Mouse (Mus musculus) liver, adult (tissue): Measurements from ENCODE around the gene Baz1a.

Experiments
- GATA4 ChIP-seq: IDR thresholded peaks from 2 replicates; pipeline ENCODE4 v1.6.1; 2014; ENCODE audit warnings: mild to moderate bottlenecking, low read length; ENCODE audit not compliant: insufficient replicate concordance

The Baz1a gene

DNA sequence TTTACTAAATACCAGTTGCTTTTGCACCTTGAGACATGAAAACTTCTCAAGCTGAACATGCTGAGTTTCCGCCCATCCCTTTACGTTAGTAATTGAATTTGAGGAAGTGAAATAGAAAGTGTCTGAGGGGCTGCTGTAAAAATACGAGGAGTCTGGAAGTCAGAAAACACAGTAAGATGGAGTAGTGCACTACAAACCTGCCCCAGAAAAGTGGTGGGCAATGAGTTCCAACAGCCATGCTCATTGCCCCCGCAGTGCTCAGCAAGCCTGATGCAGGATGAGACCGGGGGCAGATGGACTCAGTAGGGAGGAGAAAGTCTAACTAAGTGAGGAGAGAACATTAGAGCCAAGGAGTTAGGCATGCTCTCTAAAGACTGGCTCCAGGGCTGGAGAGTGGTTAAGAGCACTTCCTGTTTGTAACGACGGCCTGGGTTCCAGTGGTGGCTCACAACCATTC is 5.3 kb upstream of the Baz1a start:
- TF ChIP-seq GATA4: no peak

DNA sequence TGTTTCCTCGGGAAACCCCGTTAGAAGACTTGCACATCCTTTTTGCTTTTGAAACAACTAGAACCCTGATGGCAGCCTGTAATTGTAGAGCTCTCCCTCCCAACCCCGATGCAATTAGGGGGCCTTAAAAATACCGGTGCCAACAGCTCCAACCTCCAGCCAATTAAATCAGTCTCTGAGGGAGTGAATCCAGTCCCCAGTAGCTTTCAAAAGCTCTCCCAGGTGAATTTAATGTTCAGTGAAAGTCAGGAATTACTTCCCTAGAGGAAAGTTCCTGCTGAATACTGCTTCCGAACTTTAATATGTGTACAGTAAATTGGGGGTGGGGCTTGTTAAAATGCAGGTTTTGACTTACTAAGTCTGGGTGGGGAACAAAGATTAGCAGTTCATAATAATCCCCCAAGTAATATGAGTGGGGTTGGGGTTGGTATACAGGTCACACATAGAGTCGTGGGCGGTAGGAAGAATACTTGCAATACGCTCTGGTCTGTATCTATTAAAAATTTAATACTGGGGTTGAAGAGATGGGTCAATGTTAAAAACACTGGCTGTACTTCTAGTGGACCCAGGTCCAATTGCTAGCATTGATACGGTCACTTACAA is 3.1 kb upstream of the Baz1a start:
- no peak for TF ChIP-seq GATA4

DNA sequence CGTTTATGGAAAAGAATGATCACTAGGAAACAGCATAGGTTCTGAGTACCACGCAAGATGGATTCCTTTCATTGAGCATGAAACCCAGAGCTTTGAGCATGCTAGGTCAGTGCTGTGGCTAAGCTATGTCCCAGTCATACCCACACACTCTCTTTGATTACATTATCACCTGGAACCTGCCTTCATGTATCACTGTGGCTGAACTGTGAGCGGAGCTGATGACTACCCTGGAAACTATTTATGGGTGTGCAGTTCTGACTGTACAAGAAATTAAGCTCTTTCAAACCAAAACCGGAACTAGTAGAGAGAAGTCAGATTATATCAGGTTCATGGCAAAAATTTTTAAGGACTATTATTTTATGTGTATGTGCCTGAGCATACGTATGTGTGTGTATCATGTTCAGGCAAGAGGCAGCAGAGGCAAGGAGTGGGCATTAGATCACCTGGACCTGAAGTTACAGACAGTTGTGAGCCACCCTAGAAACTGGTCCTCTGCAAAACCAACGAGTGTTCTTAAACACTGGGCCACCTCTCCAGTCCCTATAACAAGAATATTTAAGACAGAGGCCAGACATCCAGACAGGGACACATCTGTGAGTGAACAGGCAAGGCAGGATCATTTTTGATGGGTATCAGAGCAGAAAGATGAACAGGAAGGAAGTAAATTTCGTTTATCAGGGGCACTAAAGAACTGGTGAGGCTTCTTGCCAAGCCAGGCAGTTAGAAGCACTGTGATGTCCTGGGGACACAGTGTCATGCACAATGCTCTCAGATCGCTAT is 2.4 kb upstream of the Baz1a start:
- TF ChIP-seq GATA4: no peak

GRCm38 (mm10) chr12:55015428-55015827 is 1.3 kb upstream of the Baz1a start:
- TF ChIP-seq GATA4: no peak

DNA sequence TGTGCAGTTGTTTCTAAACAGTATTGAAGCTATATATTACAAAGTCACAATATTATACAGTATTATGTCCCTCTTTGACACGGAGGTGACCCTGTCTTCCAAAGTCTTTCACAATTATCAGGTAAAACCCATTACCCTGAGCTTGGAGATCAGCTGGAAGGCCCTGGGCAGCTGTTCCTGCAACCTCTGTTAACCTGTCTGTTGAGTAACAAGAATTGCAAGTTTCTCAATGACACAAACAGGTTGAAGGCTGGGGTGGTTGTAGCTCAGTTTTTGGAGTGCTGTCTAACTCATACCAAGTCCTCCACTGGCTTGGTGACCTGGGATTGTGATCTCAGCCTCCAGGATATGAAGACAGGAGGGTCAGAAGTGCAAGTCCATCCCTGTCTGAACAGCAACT is 1.1 kb downstream of the Baz1a start:
- no peak for TF ChIP-seq GATA4

- no peak for TF ChIP-seq GATA4
Measured at GRCm38 (mm10) chr12:55007361-55008008, 6.7 kb downstream of the Baz1a start.

GRCm38 (mm10) chr12:55006071-55006470 is 8.1 kb downstream of the Baz1a start:
- no peak for TF ChIP-seq GATA4

DNA sequence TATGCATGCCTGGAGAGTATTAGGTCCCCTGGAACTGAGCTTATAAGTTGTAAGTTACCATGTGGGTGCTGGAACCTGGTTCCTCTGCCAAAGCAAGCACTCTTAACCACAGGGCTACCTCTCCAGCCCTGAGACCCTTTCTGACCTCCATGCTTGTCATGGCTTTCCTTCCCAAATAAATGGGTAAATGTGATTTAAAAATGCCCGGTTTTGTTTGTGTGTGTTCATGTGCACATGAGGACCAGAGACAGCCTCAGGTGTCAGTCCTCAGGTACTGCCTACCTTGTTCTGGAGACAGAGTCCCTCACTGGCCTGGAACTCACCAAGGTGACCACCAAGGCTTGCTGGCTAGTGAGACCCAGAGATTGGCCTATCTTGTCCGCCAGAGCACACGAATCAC is 9.8 kb downstream of the Baz1a start:
- TF ChIP-seq GATA4: no peak

DNA sequence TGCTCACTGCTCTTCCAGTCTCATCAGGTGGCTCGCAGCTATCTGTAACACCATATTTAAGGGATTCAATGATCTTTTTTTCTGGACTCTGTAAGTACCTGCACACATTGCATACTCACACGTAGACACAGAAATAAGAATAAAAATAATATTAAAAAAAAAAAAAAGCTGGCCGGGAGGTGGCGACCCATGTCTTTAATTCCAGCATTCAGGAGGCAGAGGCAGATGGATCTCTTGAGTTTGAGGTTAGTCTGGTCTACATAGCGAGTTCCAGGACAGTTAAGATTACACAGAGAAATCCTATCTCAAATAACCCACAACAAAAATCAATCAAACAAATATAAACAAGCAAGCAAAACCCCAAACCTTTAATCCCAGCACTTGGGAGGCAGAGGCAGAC is 10.3 kb downstream of the Baz1a start:
- TF ChIP-seq GATA4: no peak

DNA sequence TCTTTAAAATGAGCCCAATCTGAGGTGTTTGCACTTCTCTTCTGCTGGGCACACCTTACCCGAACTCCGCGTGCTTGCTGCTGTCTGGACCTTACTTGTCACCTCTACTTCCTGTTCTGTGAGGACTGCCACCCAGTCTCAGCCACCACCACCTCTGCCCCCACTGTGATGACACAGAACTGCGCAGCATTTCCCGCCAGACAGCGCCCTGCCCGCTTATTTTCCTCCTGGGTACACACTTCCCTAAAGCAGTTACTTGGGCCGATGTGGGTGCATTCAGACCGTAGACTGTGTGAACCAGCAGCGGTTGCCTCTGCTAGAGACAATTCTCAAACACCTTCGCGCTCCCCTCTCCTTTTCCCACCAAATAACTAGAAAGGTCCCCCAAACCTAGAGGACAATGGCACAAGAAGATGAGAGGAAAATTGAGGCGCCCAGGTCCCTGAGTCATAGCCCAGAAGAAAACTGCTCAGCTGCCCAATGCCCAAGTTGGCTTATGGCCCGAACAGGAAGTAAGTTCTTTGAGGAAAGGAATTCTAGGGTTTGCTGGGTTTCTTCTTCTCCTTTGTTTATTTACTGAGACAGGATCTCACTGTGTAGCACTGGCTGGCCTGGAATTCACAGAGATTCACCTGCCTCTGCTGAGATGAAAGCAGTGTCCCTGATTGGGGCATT is 15.0 kb downstream of the Baz1a start:
- no peak for TF ChIP-seq GATA4

GRCm38 (mm10) chr12:54998411-54998810 is 15.7 kb downstream of the Baz1a start:
- no peak for TF ChIP-seq GATA4

- no peak for TF ChIP-seq GATA4
Measured at GRCm38 (mm10) chr12:54996979-54997474, 17.1 kb downstream of the Baz1a start.

GRCm38 (mm10) chr12:54995965-54996364 is 18.2 kb downstream of the Baz1a start:
- no peak for TF ChIP-seq GATA4

- TF ChIP-seq GATA4: no peak
Measured at GRCm38 (mm10) chr12:54994418-54994817, 19.7 kb downstream of the Baz1a start.

DNA sequence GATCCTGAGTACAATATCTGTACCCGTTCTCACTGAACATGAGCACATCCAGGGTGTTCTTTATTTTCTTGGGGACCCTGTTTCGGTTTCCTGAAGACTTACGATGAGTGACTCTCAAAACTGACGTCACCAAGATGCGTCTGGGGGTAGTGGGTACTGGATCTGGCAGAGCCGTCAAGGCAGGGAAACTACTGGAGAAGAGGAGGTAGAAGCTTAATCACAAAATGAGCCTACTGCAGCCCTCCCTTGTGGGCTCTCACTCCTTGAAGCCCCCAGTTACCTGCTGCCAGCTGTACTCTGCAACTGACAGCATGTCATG is 20.1 kb downstream of the Baz1a start:
- TF ChIP-seq GATA4: no peak
